Mouse (Mus musculus) lung, postnatal 36 days (tissue): Measurements from ENCODE around the gene Rtp1.

Experiments
- DNase-seq: peaks from one replicate; pipeline ENCODE4 v3.0.0; 2022; ENCODE audit warnings: mixed read lengths

Rtp1 gene

DNA sequence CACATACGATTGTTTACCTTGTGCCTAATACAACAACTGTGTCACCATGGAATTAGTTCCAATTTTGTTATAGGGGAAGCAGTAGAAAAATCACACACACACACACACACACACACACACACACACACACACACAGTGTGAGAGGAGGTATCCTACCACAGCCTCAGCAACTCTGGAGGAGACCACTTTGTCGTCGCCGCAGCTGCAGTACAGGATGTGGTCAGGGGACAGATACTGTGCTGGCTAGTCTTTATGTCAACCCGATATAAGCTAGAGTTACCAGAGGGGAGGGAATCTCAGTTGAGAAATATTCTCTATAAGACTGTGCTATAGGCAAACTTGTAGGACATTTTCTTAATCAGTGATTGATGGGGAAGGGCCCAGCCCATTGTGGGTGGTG is 28.4 kb downstream of the Rtp1 start:
- DNase-seq, result no peak

- no peak for DNase-seq
These were observed 30.1 kb downstream of the Rtp1 start for GRCm38 (mm10) chr16:23458906-23459588.

- no peak for DNase-seq
These were observed 34.9 kb downstream of the Rtp1 start for GRCm38 (mm10) chr16:23463671-23464347.

GRCm38 (mm10) chr16:23471551-23471950 is 42.6 kb downstream of the Rtp1 start:
- no peak for DNase-seq

GRCm38 (mm10) chr16:23472046-23472445 is 43.1 kb downstream of the Rtp1 start:
- DNase-seq, result no peak

- DNase-seq, result no peak
These were observed 46.7 kb downstream of the Rtp1 start for GRCm38 (mm10) chr16:23475651-23476050.

DNA sequence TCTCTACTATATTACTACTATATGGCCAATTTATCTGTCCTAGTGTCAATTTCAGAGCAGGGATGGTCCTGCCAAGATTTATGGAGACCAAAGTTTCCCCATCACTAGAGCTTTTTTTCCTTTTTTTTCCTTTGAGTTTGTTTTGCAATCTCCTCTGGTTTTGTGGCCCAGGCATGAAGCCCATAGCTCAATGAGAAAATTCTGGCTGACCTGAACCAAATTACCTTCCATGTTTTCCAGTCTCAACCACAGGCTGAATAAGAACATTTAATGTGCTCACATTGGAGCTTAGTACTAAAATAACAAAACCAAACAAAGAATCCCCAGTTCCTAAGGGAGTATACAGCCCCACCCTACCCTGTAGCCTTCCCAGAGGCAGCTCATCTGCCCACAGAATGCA is 47.7 kb downstream of the Rtp1 start:
- DNase-seq, result no peak

- DNase-seq, result no peak
These were observed 51.1 kb downstream of the Rtp1 start for GRCm38 (mm10) chr16:23479872-23480603.

GRCm38 (mm10) chr16:23482218-23482617 is 53.3 kb downstream of the Rtp1 start:
- no peak for DNase-seq

GRCm38 (mm10) chr16:23482846-23483245 is 53.9 kb downstream of the Rtp1 start:
- no peak for DNase-seq

GRCm38 (mm10) chr16:23483292-23483691 is 54.4 kb downstream of the Rtp1 start:
- DNase-seq, result no peak
